Mouse (Mus musculus): Measurements from ENCODE around the gene Abhd2. TPM values are rescaled to one million over a fixed set of nuclear protein-coding genes. Genes with fewer than 3 reads are reported as not detected.

The Abhd2 gene
- total RNA-seq, 2 experiments from 2014 or later: 93.4 to 101 TPM

- DNase-seq (ENCODE audit: low spot score in 2 of 2): no peak
Observed at GRCm38 (mm10) chr7:79374017-79374416, 101.0 kb downstream of the Abhd2 start.

- DNase-seq (ENCODE audit: low spot score in 2 of 2): no peak
Observed at GRCm38 (mm10) chr7:79375594-79375993, 102.6 kb downstream of the Abhd2 start.

- DNase-seq (ENCODE audit: low spot score in 2 of 2): no peak
Observed at GRCm38 (mm10) chr7:79376516-79377275, 103.7 kb downstream of the Abhd2 start.

DNA sequence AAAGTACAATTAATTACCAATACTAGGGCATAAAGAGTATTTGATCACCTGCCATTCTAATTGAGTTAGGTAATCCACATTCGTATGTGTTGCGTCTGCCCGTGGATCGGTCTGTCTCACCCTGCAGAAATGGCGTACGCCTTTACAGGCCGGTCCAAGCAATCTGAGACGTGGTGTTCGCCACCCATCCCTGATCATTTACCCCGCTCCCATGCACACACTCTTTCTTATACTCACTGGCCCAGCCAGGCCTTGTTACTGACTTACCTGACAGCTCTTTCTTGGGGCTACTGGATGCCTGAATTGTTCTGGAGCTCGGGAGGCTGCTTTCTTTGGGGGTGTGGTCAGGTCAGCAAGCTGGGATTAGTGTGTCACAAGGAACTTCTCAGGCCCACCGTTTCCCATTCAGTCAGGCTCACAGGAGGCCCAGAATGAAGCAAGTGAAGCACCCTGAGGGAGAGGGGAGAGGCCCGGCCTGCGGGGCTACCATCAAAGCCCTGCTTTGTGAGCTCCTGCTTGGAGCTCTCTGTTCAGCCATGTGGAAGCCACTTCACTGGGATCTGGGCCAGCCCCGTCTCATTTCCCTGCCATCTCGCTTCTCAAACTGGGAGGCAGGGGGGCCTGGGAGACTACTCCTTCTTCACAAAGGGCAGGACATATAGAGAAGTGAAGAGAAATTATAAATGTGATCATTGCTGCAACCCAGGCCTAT, 113.6 kb downstream of the Abhd2 start, which contains the start of gene Rlbp1:
Rlbp1 (minus strand) TSS at position 627 of the 712 bp plus-strand sequence.
- DNase-seq (ENCODE audit: low spot score in 2 of 2): peak; percentile 70 to 74

GRCm38 (mm10) chr7:79387140-79387539, 114.1 kb downstream of the Abhd2 start:
- DNase-seq (ENCODE audit: low spot score in 2 of 2): no peak

DNA sequence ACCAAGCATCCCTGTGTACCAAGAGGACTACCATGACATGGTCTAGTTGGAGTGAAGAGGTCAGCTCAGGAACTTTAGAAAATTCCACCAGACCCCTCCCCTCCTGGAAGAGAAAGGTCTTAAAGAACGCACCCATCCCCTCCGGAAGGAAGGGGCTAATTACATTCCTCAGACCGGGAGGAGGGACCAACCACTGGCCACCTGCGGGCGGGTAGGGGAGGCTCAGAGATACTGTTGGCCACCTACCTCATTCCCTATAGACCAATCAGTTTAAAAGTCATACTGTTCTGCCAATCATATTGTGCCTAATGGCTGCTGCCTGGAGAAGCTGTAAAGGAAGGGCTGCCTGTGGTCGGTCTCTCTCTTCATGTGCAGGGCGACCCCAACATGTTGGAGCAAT, 115.0 kb downstream of the Abhd2 start:
- no peak for DNase-seq (ENCODE audit: low spot score in 2 of 2)

DNA sequence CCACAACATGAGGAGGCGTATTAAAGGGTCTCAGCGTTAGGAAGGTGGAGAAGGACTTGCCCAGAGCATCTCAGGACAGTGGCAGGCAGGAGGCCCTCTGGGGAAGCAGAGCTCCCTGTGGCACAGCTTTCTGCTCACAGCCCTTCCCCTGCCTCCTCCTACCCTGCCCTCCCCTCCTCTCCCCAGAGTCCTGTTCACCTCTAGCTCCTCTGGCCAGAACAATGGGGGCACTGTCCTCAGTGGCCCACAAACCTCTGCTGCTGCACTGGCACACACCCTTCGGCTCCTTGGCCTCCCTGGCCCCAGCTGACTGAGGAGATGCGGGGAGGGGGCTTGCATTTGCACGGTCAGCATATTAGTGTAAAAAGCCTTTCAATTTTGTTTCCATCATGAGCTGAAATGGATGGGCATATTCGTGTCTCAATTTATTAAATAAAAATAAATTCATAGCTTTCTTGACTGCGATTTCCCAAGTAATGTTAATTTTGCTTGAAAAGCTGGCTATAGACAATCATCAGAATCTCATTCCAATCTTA, 115.7 kb downstream of the Abhd2 start:
- no peak for DNase-seq (ENCODE audit: low spot score in 2 of 2)

DNA sequence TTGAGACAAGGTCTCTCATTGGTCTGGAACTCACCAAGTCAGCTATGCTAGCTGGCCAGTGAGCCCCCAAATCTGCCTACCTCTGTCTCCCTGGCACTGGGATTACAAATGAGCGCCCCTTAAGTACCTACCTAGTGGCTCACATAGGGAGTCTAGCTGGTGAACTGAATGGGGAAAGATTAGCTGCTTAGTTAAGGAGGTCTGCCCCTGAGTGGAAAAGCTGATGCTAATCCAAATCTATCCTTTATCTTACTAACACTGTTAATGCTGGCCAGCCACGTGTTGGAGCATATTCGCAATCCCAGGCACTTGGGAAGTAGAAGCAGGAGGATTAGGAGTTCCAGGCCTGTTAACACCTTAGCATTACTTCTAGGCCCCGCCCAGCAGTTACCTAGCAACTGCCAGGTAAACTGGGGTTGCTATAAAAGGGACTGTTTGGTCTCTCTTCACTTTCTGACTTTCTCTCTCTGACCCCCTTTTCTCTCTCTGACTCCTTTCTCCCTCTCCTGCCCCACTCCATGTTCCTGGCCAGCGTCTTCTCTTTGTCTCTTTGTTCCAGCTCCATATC, 117.2 kb downstream of the Abhd2 start:
- DNase-seq (ENCODE audit: low spot score in 2 of 2): no peak

GRCm38 (mm10) chr7:79391471-79391870, 118.5 kb downstream of the Abhd2 start:
- DNase-seq (ENCODE audit: low spot score in 2 of 2): peak in 1 of 2 experiments; percentile 21

GRCm38 (mm10) chr7:79391883-79392649, 119.1 kb downstream of the Abhd2 start, which contains the start of gene Fanci:
Gene Fanci, plus strand, starts transcription at chr7:79391929.
- DNase-seq (ENCODE audit: low spot score in 2 of 2): peak; percentile 97

GRCm38 (mm10) chr7:79392860-79393513, 120.0 kb downstream of the Abhd2 start:
- no peak for DNase-seq (ENCODE audit: low spot score in 2 of 2)

DNA sequence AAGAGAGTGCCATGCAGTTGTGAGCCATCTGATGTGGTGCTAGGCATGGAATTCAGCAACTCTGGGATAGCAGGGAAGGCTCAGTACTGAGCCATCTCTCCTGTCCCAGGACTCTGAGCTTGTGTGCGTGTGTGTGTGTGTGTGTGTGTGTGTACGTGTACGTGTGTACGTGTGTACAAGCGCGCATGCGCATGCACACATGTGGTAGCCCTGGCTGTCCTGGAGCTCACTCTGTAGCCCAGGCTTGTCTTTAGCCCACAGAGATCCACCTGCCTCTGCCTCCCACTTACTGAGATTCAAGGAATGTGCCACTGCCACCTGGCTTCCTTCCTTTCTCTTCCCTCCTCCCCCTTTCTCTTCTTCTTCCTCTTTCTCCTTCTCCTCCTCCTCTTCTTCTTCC, 120.9 kb downstream of the Abhd2 start:
- DNase-seq (ENCODE audit: low spot score in 2 of 2): no peak

DNA sequence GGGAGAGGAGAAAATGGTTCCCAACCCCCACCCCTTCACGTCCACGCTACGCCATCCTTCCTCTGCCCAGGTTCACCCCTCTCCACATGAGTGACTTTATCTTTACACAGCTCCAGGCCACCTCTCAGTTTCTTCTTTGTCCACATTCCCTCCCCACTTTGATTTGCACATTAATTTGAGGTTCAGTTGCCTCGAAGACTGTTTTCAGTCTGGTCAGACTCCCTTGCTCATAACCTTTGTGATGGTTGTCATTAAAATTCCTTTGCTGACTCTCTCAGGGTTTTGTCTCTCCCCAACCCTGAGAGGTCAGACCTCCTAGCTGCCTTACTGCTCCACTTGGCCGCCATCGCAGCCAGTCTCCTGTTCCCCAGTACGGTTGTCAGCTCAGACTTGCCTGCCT, 121.7 kb downstream of the Abhd2 start:
- no peak for DNase-seq (ENCODE audit: low spot score in 2 of 2)

DNA sequence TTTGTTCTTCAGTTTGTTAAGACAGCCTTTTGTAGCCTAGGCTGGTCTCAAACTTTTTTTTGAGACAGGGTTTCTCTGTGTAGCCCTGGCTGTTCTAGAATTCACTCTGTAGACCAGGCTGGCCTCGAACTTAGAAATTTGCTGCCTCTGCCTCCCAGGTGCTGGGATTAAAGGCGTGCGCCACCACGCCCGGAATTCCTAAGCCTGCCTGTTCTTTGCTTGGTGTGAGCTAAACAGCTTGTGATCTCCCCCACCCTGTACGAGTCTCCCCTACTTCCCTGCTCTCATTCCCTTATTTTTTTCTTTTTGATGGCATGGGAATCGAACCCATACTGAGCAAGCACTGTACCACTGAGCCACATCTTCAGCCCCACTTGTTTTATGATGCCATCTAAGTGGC, 122.2 kb downstream of the Abhd2 start:
- DNase-seq (ENCODE audit: low spot score in 2 of 2): no peak

- no peak for DNase-seq (ENCODE audit: low spot score in 2 of 2)
Observed at GRCm38 (mm10) chr7:79397446-79397963, 124.5 kb downstream of the Abhd2 start.

- DNase-seq (ENCODE audit: low spot score in 2 of 2): no peak
Observed at GRCm38 (mm10) chr7:79398426-79398825, 125.4 kb downstream of the Abhd2 start.

DNA sequence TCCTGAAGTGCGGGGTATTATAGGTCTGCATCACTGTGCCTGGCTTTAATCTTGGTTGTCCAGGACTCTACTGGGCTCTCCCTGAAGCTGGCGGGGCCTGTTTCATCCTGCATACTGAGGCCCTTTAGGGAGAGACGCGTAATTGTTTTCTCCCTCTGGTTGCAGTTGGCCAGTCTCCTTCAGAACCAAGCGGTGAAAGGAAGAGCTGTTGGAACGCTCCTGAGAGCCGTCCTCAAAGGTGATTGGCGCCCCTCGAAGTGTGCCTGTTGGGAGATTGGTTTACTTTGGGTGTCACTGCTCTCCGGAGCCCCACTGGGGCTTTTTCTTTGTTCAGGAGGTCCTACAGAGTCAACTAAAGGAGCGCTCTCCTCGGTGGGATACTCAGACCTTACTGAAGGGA, 126.0 kb downstream of the Abhd2 start:
- no peak for DNase-seq (ENCODE audit: low spot score in 2 of 2)

DNA sequence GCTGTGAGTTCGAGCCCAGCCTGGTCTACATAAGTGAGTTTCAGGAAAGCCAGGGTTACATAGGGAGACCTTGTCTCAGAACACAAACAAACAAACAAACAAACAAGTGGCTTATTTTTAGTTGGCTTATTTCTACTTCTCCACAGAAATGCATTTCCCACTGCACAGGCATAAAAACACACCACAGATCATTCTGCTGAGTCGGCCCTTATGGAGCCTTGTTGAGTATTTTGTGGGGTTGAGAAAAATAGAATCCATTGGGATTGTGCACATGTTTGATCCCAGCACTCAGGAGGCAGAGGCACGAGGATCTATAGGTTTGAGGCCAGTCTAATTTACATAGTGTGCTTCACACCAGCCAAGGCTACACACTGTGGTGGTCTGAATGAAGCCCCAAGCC, 127.3 kb downstream of the Abhd2 start:
- no peak for DNase-seq (ENCODE audit: low spot score in 2 of 2)

- no peak for DNase-seq (ENCODE audit: low spot score in 2 of 2)
Observed at GRCm38 (mm10) chr7:79414449-79415375, 141.7 kb downstream of the Abhd2 start.
